Mouse (Mus musculus) embryonic facial prominence, embryonic 15.5 days (tissue): Measurements from ENCODE around the gene Etl4. TPM values are rescaled to one million over a fixed set of nuclear protein-coding genes. Genes with fewer than 3 reads are reported as not detected.

Experiments used
- ATAC-seq: fragments of 200-750 bp; cut with Nextera tagmentation; 2 replicates; pipeline ENCODE4 v1.8.0; 2017; ENCODE audit warnings: low read depth, moderate TSS enrichment; ENCODE audit not compliant: insufficient number of reproducible peaks, low FRiP score, low TSS enrichment
- H3K27ac ChIP-seq: fragments of 300-500 bp; sonication (generic); replicated peaks from 2 replicates; pipeline ENCODE4 v1.5.1; 2015; ENCODE audit warnings: mild to moderate bottlenecking, inconsistent platforms
- H3K27me3 ChIP-seq: fragments of 300-500 bp; sonication (generic); 2 replicates; pipeline ENCODE4 v1.6.1; 2015; ENCODE audit warnings: inconsistent platforms
- H3K36me3 ChIP-seq: fragments of 300-500 bp; sonication (generic); 2 replicates; pipeline ENCODE4 v1.6.1; 2015; ENCODE audit warnings: mild to moderate bottlenecking, inconsistent platforms
- H3K4me1 ChIP-seq: fragments of 300-500 bp; sonication (generic); 2 replicates; pipeline ENCODE4 v1.6.1; 2015; ENCODE audit warnings: inconsistent platforms
- H3K4me2 ChIP-seq: fragments of 300-500 bp; sonication (generic); replicated peaks from 2 replicates; pipeline ENCODE4 v1.6.1; 2015; ENCODE audit warnings: mild to moderate bottlenecking, inconsistent platforms
- H3K4me3 ChIP-seq: fragments of 300-500 bp; sonication (generic); replicated peaks from 2 replicates; pipeline ENCODE4 v1.5.1; 2015; ENCODE audit warnings: mild to moderate bottlenecking, inconsistent platforms
- H3K9ac ChIP-seq: fragments of 300-500 bp; sonication (generic); 2 replicates; pipeline ENCODE4 v1.6.1; 2015; ENCODE audit warnings: inconsistent platforms
- H3K9me3 ChIP-seq: fragments of 300-500 bp; sonication (generic); replicated peaks from 2 replicates; pipeline ENCODE4 v1.6.1; 2016; ENCODE audit warnings: inconsistent platforms
- WGBS: fragments of 180-500 bp; shearing (Covaris S2); methylation state at CpG from one replicate; pipeline ENCODE4 v1.1.7; 2015; 5-methylcytosine and 5-hydroxymethylcytosine counted together
- polyA plus RNA-seq: library from polyadenylated mRNA; unstranded; fragments of >200 nt; fragmentation: Nextera tagmentation; extraction: Ambion mirVana; gene quantifications from 2 replicates; pipeline ENCODE4 v1.2.1, GENCODE M21; 2015

The Etl4 gene
- polyA plus RNA-seq, 1 experiment from 2014 or later = 39.0 TPM

DNA sequence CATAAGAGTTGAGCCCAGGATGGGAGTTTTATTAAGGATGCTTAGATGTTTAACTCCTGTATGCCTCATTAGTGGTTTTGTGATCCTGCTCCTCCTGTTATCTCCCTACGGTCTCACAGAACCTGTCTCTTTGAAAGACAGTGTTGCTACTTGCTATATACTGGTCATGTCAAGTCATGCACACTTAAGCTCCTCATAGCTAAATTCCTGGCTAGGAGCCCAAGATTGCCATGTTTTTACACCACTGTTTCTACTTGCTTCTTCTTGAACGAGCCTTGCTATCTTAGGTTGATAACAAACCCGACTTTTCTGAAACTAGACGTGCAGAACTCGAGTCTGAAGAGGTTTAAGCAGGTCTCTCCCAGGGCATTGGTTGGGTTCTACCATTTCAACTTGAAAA lies 710.3 kb downstream of the Etl4 start:
- Histone ChIP-seq H3K9me3 (no peaks in the 10 kb centered on the region), H3K27ac (0 out of 2 replicates have a peak overlapping the region, but pooled peaks have one; percentile 13), H3K4me3 (no peak overlapping the region), H3K36me3 (no peaks in the 10 kb centered on the region), H3K4me2 (no peak overlapping the region), H3K27me3 (no peaks in the 10 kb centered on the region), H3K4me1 (no peaks in the 10 kb centered on the region), H3K9ac (no peak overlapping the region)
- WGBS = 57% methylated on average over 5 of the region's 5 CpGs
- ATAC-seq = no peak

- H3K27ac ChIP-seq = peak overlapping the region; percentile 68; the same call in 1 of the 2 replicates
- no peak for ATAC-seq
- H3K4me3 ChIP-seq = no peak overlapping the region
- WGBS = 64% methylated on average over 8 of the region's 8 CpGs
- no peak overlapping the region for H3K4me2 ChIP-seq
- no peaks in the 10 kb centered on the region for H3K9me3 ChIP-seq
- no peaks in the 10 kb centered on the region for H3K36me3 ChIP-seq
- peaks cover 15% of the 10 kb centered on the region; the same call in 1 of the 2 replicates for H3K4me1 ChIP-seq
- no peaks in the 10 kb centered on the region for H3K27me3 ChIP-seq
- H3K9ac ChIP-seq = no peak overlapping the region
Measured at GRCm38 (mm10) chr2:20629156-20629712, 719.7 kb downstream of the Etl4 start.

DNA sequence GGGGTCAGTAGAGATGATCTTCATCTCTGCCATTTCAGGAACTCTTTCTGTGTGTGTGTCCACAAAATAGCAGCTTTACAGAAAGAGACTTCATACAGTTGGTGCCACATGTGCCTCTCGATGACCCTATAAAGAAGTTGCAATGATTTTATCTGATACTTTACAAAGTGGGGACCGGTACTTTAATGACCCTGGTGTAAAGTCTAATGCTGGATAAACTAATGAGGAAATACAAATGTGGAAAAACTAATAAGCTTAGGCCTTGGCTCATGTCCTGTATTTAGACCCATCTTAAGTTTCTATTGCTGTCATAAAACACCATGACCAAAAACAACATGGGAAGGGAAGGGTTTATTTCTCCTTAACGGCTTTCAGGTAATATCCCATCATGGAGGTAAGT lies 729.0 kb downstream of the Etl4 start:
- Histone ChIP-seq H3K4me2 (no peak overlapping the region), H3K27ac (no peak overlapping the region), H3K27me3 (no peaks in the 10 kb centered on the region), H3K36me3 (no peaks in the 10 kb centered on the region), H3K4me3 (no peak overlapping the region), H3K4me1 (peaks cover 25% of the 10 kb centered on the region), H3K9me3 (no peaks in the 10 kb centered on the region), H3K9ac (no peak overlapping the region)
- ATAC-seq = no peak
- WGBS = 86% methylated on average over 3 of the region's 3 CpGs

- H3K4me1 ChIP-seq = peaks cover 25% of the 10 kb centered on the region
- H3K27me3 ChIP-seq = no peaks in the 10 kb centered on the region
- no peak for ATAC-seq
- no peak overlapping the region for H3K4me2 ChIP-seq
- 29% methylated on average over 2 of the region's 2 CpGs for WGBS
- H3K9ac ChIP-seq = no peak overlapping the region
- H3K4me3 ChIP-seq = no peak overlapping the region
- H3K9me3 ChIP-seq = no peaks in the 10 kb centered on the region
- H3K36me3 ChIP-seq = no peaks in the 10 kb centered on the region
- no peak overlapping the region for H3K27ac ChIP-seq
Measured at GRCm38 (mm10) chr2:20639721-20640120, 730.1 kb downstream of the Etl4 start.

DNA sequence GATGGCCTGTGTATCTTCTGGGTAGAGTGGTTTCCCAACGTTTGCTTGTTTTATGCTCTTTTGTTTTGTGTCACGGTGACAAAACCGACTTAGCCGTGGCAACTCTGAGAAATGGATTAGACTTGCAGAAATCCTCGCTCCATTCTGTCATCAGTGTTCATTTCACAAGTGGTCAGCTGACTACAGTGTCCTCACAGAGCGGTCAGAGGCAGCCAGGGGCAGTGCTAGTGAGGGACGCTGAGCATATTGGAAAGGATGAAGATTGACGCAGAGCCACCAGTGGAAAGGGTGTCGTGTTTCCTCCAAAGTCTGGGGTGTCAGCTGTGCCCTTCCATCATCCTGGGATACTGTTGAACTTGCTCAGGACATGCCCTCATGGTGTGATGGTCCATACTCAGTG lies 733.2 kb downstream of the Etl4 start:
- H3K27ac ChIP-seq = no peak overlapping the region
- H3K4me1 ChIP-seq = peaks cover 25% of the 10 kb centered on the region
- no peaks in the 10 kb centered on the region for H3K27me3 ChIP-seq
- 59% methylated on average over 9 of the region's 9 CpGs for WGBS
- peak; percentile 65 for ATAC-seq
- H3K9me3 ChIP-seq = no peaks in the 10 kb centered on the region
- H3K4me2 ChIP-seq = no peak overlapping the region
- H3K36me3 ChIP-seq = no peaks in the 10 kb centered on the region
- H3K9ac ChIP-seq = no peak overlapping the region
- no peak overlapping the region for H3K4me3 ChIP-seq

- WGBS = 20% methylated on average over 4 of the region's 4 CpGs
- peak; percentile 57 for ATAC-seq
- no peak overlapping the region for H3K9ac ChIP-seq
- no peaks in the 10 kb centered on the region for H3K27me3 ChIP-seq
- no peaks in the 10 kb centered on the region for H3K36me3 ChIP-seq
- H3K4me1 ChIP-seq = peaks cover 18% of the 10 kb centered on the region
- no peaks in the 10 kb centered on the region for H3K9me3 ChIP-seq
- no peak overlapping the region for H3K4me2 ChIP-seq
- H3K4me3 ChIP-seq = no peak overlapping the region
- H3K27ac ChIP-seq = peak overlapping the region; percentile 55; the same call in 1 of the 2 replicates
Measured at GRCm38 (mm10) chr2:20649817-20650216, 740.2 kb downstream of the Etl4 start.

GRCm38 (mm10) chr2:20653116-20653515 lies 743.5 kb downstream of the Etl4 start:
- Histone ChIP-seq H3K27me3 (no peaks in the 10 kb centered on the region), H3K9me3 (no peaks in the 10 kb centered on the region), H3K36me3 (no peaks in the 10 kb centered on the region), H3K4me2 (no peak overlapping the region), H3K9ac (no peak overlapping the region), H3K4me3 (no peak overlapping the region), H3K27ac (peak overlapping the region; percentile 12; the same call in 1 of the 2 replicates), H3K4me1 (peaks cover 25% of the 10 kb centered on the region)
- no peak for ATAC-seq

- 0 out of 2 replicates have a peak overlapping the region, but pooled peaks have one; percentile 12 for H3K27ac ChIP-seq
- H3K4me3 ChIP-seq = no peak overlapping the region
- H3K4me2 ChIP-seq = no peak overlapping the region
- H3K9ac ChIP-seq = no peak overlapping the region
- H3K36me3 ChIP-seq = no peaks in the 10 kb centered on the region
- peaks cover 21% of the 10 kb centered on the region for H3K4me1 ChIP-seq
- ATAC-seq = no peak
- whole genome bisulfite sequencing = 60% methylated on average over 8 of the region's 8 CpGs
- no peaks in the 10 kb centered on the region for H3K9me3 ChIP-seq
- no peaks in the 10 kb centered on the region for H3K27me3 ChIP-seq
Measured at GRCm38 (mm10) chr2:20654058-20654457, 744.5 kb downstream of the Etl4 start.

- 35% methylated on average over 9 of the region's 9 CpGs for WGBS
- no peaks in the 10 kb centered on the region for H3K27me3 ChIP-seq
- H3K9ac ChIP-seq = no peak overlapping the region
- H3K4me1 ChIP-seq = peaks cover 14% of the 10 kb centered on the region
- ATAC-seq = 0 out of 2 replicates have a peak, but pooled peaks have one; percentile 22
- no peaks in the 10 kb centered on the region for H3K36me3 ChIP-seq
- no peaks in the 10 kb centered on the region for H3K9me3 ChIP-seq
- no peak overlapping the region for H3K27ac ChIP-seq
- H3K4me2 ChIP-seq = no peak overlapping the region
- no peak overlapping the region for H3K4me3 ChIP-seq
Measured at GRCm38 (mm10) chr2:20654598-20655340, 745.2 kb downstream of the Etl4 start.

- no peak for ATAC-seq
- WGBS = 26% methylated on average over 2 of the region's 2 CpGs
- no peaks in the 10 kb centered on the region for H3K9me3 ChIP-seq
- H3K4me1 ChIP-seq = peaks cover 10% of the 10 kb centered on the region
- H3K4me2 ChIP-seq = no peak overlapping the region
- no peak overlapping the region for H3K4me3 ChIP-seq
- no peaks in the 10 kb centered on the region for H3K27me3 ChIP-seq
- H3K27ac ChIP-seq = no peak overlapping the region
- H3K36me3 ChIP-seq = no peaks in the 10 kb centered on the region
- H3K9ac ChIP-seq = no peak overlapping the region
Measured at GRCm38 (mm10) chr2:20655341-20655612, 745.7 kb downstream of the Etl4 start.

DNA sequence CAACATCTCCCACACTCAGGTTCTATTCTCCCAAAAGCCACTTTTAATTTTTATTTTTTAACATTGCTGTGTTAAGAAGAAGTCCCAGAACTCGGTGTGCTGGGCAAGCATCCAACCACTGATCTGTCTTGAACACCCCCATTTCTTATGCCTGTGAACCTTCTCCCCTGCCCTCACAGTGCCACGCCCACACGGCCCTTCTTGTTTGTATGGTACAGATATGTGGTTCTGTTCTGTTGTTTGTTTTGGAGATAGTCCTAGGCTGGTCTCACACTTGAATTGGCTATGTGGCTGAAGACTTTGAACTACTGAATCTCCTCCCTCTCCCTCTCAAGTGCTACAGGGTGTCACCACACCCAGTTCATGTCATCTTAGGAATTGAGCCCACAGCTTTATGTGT lies 748.3 kb downstream of the Etl4 start:
- H3K4me3 ChIP-seq = no peak overlapping the region
- H3K27ac ChIP-seq = no peak overlapping the region
- no peaks in the 10 kb centered on the region for H3K9me3 ChIP-seq
- 61% methylated on average over 3 of the region's 3 CpGs for whole genome bisulfite sequencing
- no peaks in the 10 kb centered on the region for H3K27me3 ChIP-seq
- no peak for ATAC-seq
- H3K9ac ChIP-seq = no peak overlapping the region
- 0 out of 2 replicates have a peak, but pooled peaks cover 2% of the 10 kb centered on the region for H3K36me3 ChIP-seq
- H3K4me1 ChIP-seq = peaks cover 7% of the 10 kb centered on the region
- H3K4me2 ChIP-seq = no peak overlapping the region

- Histone ChIP-seq H3K36me3 (0 out of 2 replicates have a peak, but pooled peaks cover 2% of the 10 kb centered on the region), H3K4me1 (peaks cover 7% of the 10 kb centered on the region), H3K27me3 (no peaks in the 10 kb centered on the region), H3K4me3 (no peak overlapping the region), H3K27ac (no peak overlapping the region), H3K9me3 (no peaks in the 10 kb centered on the region), H3K4me2 (no peak overlapping the region), H3K9ac (no peak overlapping the region)
- no peak for ATAC-seq
- WGBS = 92% methylated on average over 11 of the region's 11 CpGs
Measured at GRCm38 (mm10) chr2:20661841-20662240, 752.3 kb downstream of the Etl4 start.
